Mouse (Mus musculus) midbrain, embryonic 13.5 days (tissue): ENCODE data around the gene Cdh12. TPM values are rescaled to one million over a fixed set of nuclear protein-coding genes. Genes with fewer than 3 reads are reported as not detected.
A peak's percentile ranks its signal among the peaks of the same experiment; 100 is the strongest.
"Not testable (repeated sequence)": the region's sequence is repeated elsewhere in the genome, so short reads cannot be mapped to it uniquely, and the experiment has no call there.

Experiments used
- ATAC-seq: fragments of 200-750 bp; cut with Nextera tagmentation; 2 replicates; pipeline ENCODE4 v1.8.0; 2017; ENCODE audit warnings: mild to moderate bottlenecking, moderate TSS enrichment, moderate library complexity
- H3K27ac ChIP-seq: fragments of 300-500 bp; sonication (generic); 2 replicates; pipeline ENCODE4 v1.5.1; 2015; ENCODE audit warnings: inconsistent platforms, mild to moderate bottlenecking, moderate library complexity
- H3K27me3 ChIP-seq: fragments of 300-500 bp; sonication (generic); 2 replicates; pipeline ENCODE4 v1.6.1; 2015; ENCODE audit warnings: mild to moderate bottlenecking, inconsistent platforms
- H3K36me3 ChIP-seq: fragments of 300-500 bp; sonication (generic); 2 replicates; pipeline ENCODE4 v1.6.1; 2015; ENCODE audit warnings: mild to moderate bottlenecking, inconsistent platforms
- H3K4me1 ChIP-seq: fragments of 300-500 bp; sonication (generic); replicated peaks from 2 replicates; pipeline ENCODE4 v1.6.1; 2015; ENCODE audit warnings: inconsistent platforms
- H3K4me2 ChIP-seq: fragments of 300-500 bp; sonication (generic); replicated peaks from 2 replicates; pipeline ENCODE4 v1.6.1; 2015; ENCODE audit warnings: moderate library complexity, mild to moderate bottlenecking, inconsistent platforms
- H3K4me3 ChIP-seq: fragments of 300-500 bp; sonication (generic); replicated peaks from 2 replicates; pipeline ENCODE4 v1.5.1; 2015; ENCODE audit warnings: mild to moderate bottlenecking, inconsistent platforms
- H3K9ac ChIP-seq: fragments of 300-500 bp; sonication (generic); replicated peaks from 2 replicates; pipeline ENCODE4 v1.6.1; 2015; ENCODE audit warnings: mild to moderate bottlenecking, inconsistent platforms
- H3K9me3 ChIP-seq: fragments of 300-500 bp; sonication (generic); 2 replicates; pipeline ENCODE4 v1.6.1; 2016; ENCODE audit warnings: mild to moderate bottlenecking, inconsistent platforms
- WGBS: fragments of 180-500 bp; shearing (Covaris S2); methylation state at CpG from one replicate; pipeline ENCODE4 v1.1.7; 2015; 5-methylcytosine and 5-hydroxymethylcytosine counted together
- polyA plus RNA-seq: library from polyadenylated mRNA; unstranded; fragments of >200 nt; fragmentation: Nextera tagmentation; extraction: Ambion mirVana; gene quantifications from 2 replicates; pipeline ENCODE4 v1.2.1, GENCODE M21; 2015

The Cdh12 gene
- polyA plus RNA-seq, 1 experiment from 2014 or later = 2.7 TPM

GRCm38 (mm10) chr15:20605751-20606150, 156.7 kb downstream of the Cdh12 start:
- H3K4me3 ChIP-seq, H3K4me2 ChIP-seq: not testable (repeated sequence)
- WGBS = 75% methylated on average over 3 of the region's 3 CpGs

GRCm38 (mm10) chr15:20634593-20634992, 185.5 kb downstream of the Cdh12 start:
- Histone ChIP-seq H3K27me3 (no peaks in the 10 kb centered on the region), H3K9me3 (no peaks in the 10 kb centered on the region), H3K27ac (no peak overlapping the region), H3K4me1 (no peaks in the 10 kb centered on the region), H3K9ac (no peak overlapping the region), H3K4me2 (no peak overlapping the region), H3K36me3 (no peaks in the 10 kb centered on the region), H3K4me3 (no peak overlapping the region)
- no peak for ATAC-seq
- 78% methylated on average over 2 of the region's 2 CpGs for WGBS

More at GRCm38 (mm10) chr15:20605751-20606150, 156.7 kb downstream of the Cdh12 start:
- not testable (repeated sequence) for H3K36me3 ChIP-seq, H3K27me3 ChIP-seq, ATAC-seq, H3K9me3 ChIP-seq, H3K27ac ChIP-seq, H3K9ac ChIP-seq, H3K4me1 ChIP-seq

DNA sequence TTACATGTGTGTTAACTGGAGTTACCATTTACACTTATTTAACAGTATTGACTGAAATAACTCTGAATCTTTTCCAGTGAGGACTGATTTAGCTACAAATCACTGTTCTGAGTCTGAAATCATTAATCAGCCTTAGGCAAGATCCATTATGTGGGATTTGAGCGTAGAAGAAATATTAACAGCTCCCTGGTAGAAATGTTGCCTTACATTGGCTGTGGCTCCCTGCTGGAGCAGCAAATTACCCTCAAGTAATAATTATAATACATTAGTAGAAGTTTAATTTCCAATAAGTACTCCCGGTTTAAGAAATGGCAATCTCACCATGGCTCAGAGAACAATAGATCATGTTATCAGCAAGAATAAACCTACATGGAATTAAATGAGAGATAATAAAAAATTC, 190.1 kb downstream of the Cdh12 start:
- no peaks in the 10 kb centered on the region for H3K27me3 ChIP-seq
- no peaks in the 10 kb centered on the region for H3K4me1 ChIP-seq
- H3K4me3 ChIP-seq = no peak overlapping the region
- H3K27ac ChIP-seq = no peak overlapping the region
- H3K4me2 ChIP-seq = no peak overlapping the region
- 71% methylated on average over 2 of the region's 2 CpGs for WGBS
- no peak overlapping the region for H3K9ac ChIP-seq
- H3K36me3 ChIP-seq = no peaks in the 10 kb centered on the region
- no peaks in the 10 kb centered on the region for H3K9me3 ChIP-seq
- ATAC-seq = no peak

DNA sequence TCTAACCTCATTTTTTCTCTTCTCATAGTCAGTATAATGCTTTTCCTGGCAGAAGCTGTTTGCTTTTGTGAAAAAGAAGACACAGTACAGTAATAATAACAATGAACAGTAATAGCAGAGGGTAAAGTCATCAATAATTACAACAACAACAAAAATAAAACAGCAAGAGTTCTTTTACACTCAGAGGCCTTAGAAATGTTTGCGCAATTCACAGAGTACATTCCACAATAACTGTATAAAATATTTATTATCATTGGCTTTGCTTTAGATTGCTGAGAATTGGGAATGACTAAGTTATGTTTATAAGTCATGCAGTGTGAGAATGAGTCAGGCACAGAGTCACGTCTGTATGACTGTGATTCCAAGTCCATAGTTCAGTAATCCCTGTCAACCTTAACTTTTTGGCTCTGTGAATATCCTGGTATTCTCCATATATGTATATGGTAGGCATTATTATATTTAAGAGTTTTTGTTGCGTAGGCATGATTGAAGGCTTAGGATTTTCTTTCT, 193.9 kb downstream of the Cdh12 start:
- no peak for ATAC-seq
- 90% methylated on average over 3 of the region's 3 CpGs for WGBS

DNA sequence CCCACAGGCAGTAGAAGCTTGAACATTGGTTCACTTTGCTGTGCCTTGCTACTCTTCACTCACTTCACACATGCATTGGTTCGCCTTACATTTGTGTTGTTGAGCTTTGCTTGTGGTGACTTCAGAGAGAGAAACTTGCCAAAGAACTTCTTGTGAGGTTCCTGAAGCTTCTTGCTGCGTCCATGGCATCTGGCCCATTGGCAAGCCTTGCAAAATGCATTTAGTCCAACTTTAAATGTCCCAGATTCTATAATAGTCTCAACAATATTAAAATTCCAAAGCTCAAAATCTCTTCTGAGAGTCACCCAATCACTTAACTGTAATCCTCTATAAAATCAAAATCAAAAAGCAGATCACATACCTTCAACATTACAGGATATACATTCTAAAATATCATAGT, 211.2 kb downstream of the Cdh12 start:
- no peaks in the 10 kb centered on the region for H3K9me3 ChIP-seq
- no peaks in the 10 kb centered on the region for H3K4me1 ChIP-seq
- H3K27me3 ChIP-seq = no peaks in the 10 kb centered on the region
- no peak overlapping the region for H3K4me2 ChIP-seq
- no peak overlapping the region for H3K9ac ChIP-seq
- no peak overlapping the region for H3K4me3 ChIP-seq
- 76% methylated on average over 2 of the region's 2 CpGs for WGBS
- ATAC-seq = no peak
- H3K27ac ChIP-seq = no peak overlapping the region
- H3K36me3 ChIP-seq = no peaks in the 10 kb centered on the region

More for the DNA sequence above, 193.9 kb downstream of the Cdh12 start:
- no peak overlapping the region for H3K9ac ChIP-seq
- no peaks in the 10 kb centered on the region for H3K9me3 ChIP-seq
- H3K4me2 ChIP-seq = no peak overlapping the region
- H3K4me1 ChIP-seq = no peaks in the 10 kb centered on the region
- no peaks in the 10 kb centered on the region for H3K27me3 ChIP-seq
- H3K4me3 ChIP-seq = no peak overlapping the region
- no peak overlapping the region for H3K27ac ChIP-seq
- no peaks in the 10 kb centered on the region for H3K36me3 ChIP-seq

DNA sequence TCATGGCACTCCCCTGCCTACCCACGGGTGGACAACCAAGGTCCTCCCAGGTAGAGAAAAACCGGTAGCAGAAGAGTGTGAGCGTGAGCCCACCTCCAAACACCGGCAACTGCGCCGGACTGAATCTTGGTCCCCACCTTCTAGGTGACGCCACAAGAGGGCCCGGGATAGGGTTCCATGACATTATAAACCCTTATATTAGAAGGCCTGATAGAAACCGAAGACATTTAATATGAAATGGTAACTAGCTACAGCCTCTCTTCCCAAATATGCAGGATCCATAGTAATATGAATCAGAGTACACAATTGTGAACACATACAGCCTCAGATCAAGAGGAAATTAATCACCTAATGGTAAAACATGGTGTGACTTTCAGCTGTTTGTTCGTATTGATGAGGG, 217.6 kb downstream of the Cdh12 start, which contains the start of gene Acot10:
Acot10 (minus strand) TSS at position 101 of the 400 bp plus-strand sequence.
- H3K27me3 ChIP-seq = no peaks in the 10 kb centered on the region
- WGBS = 92% methylated on average over 10 of the region's 10 CpGs
- H3K9ac ChIP-seq = no peak within 1 kb of the TSS
- H3K9me3 ChIP-seq = no peaks in the 10 kb centered on the region
- no peak within 1 kb of the TSS for H3K27ac ChIP-seq
- H3K4me2 ChIP-seq = no peak within 1 kb of the TSS
- ATAC-seq = no peak
- H3K4me3 ChIP-seq = no peak within 1 kb of the TSS
- no peaks in the 10 kb centered on the region for H3K36me3 ChIP-seq
- no peaks in the 10 kb centered on the region for H3K4me1 ChIP-seq

GRCm38 (mm10) chr15:20667350-20667749, 218.3 kb downstream of the Cdh12 start:
- Histone ChIP-seq H3K27ac (no peak overlapping the region), H3K9me3 (no peaks in the 10 kb centered on the region), H3K4me2 (no peak overlapping the region), H3K27me3 (no peaks in the 10 kb centered on the region), H3K4me3 (no peak overlapping the region), H3K36me3 (no peaks in the 10 kb centered on the region), H3K9ac (no peak overlapping the region), H3K4me1 (no peaks in the 10 kb centered on the region)
- ATAC-seq = no peak

DNA sequence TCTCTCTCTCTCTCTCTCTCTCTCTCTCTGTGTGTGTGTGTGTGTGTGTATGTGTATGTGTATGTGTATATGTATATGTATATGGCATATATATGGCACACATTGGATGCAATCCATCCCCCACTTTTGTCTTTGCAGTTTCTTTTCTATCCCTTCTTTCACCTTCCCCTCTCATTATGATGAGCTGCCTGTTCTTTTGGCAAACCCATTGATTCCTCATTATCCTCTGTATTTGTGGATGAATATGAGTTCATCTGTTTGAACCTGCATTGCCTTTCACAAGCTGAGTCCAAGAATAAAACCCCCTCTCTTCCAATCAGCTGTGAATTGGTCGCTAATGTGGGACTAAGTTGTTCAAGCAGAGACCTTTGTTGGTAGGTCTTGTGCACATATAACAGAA, 218.9 kb downstream of the Cdh12 start:
- no peak for ATAC-seq
- Histone ChIP-seq H3K4me2 (no peak overlapping the region), H3K4me3 (no peak overlapping the region), H3K9ac (no peak overlapping the region), H3K27ac (no peak overlapping the region), H3K9me3 (no peaks in the 10 kb centered on the region), H3K27me3 (no peaks in the 10 kb centered on the region), H3K36me3 (no peaks in the 10 kb centered on the region), H3K4me1 (no peaks in the 10 kb centered on the region)
- WGBS = 64% methylated on average over 1 of the region's 1 CpGs

DNA sequence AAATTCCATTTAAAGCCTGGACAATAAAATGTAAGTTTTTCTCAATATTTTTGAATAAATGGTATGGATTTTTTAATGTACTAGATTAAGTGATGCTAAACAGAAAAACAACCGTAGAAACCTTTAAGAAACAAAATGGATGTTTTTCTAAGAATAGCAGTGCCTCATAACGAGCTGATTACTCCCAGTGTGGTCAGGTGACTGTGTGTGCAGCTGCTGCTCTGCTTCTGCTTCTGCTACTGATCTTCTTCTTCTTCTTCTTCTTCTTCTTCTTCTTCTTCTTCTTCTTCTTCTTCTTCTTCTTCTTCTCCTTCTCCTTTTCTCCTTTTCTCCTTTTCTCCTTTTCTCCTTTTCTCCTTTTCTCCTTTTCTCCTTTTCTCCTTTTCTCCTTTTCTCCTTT, 220.4 kb downstream of the Cdh12 start:
- not testable (repeated sequence) for H3K36me3 ChIP-seq, ATAC-seq, H3K27ac ChIP-seq, H3K4me1 ChIP-seq, H3K9ac ChIP-seq, H3K4me3 ChIP-seq, H3K4me2 ChIP-seq, H3K9me3 ChIP-seq, H3K27me3 ChIP-seq
- WGBS = 68% methylated on average over 2 of the region's 2 CpGs

DNA sequence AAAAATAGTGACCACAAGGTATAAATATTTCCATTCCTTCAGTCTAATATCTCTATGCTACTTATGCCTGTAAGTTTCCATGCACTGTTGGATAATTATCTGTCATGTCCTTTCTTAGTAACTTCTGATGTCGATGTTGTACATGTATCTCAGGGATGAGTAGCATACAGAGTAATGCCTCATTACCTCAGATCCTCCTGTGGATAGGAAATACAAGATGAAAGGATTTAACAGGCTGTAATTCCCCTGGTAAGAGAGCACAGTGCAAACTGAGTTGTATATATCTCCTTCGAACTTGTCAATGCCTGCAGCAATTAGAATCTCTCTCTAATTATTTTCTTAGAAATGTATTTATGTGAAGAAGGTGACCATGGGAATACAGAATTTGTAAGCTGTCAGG, 233.7 kb downstream of the Cdh12 start:
- Histone ChIP-seq H3K9ac (no peak overlapping the region), H3K36me3 (no peaks in the 10 kb centered on the region), H3K27me3 (no peaks in the 10 kb centered on the region), H3K4me2 (no peak overlapping the region), H3K27ac (no peak overlapping the region), H3K9me3 (no peaks in the 10 kb centered on the region), H3K4me3 (no peak overlapping the region), H3K4me1 (no peaks in the 10 kb centered on the region)
- 63% methylated on average over 2 of the region's 2 CpGs for WGBS
- peak; percentile 50; the same call in 1 of the 2 replicates for ATAC-seq

- Histone ChIP-seq H3K4me2 (no peak overlapping the region), H3K4me3 (no peak overlapping the region), H3K4me1 (no peaks in the 10 kb centered on the region), H3K27me3 (no peaks in the 10 kb centered on the region), H3K27ac (no peak overlapping the region), H3K36me3 (no peaks in the 10 kb centered on the region), H3K9ac (no peak overlapping the region), H3K9me3 (no peaks in the 10 kb centered on the region)
- 63% methylated on average over 5 of the region's 5 CpGs for WGBS
- no peak for ATAC-seq
These were observed 235.1 kb downstream of the Cdh12 start for GRCm38 (mm10) chr15:20684200-20684599.

- H3K27ac ChIP-seq = no peak overlapping the region
- no peaks in the 10 kb centered on the region for H3K4me1 ChIP-seq
- no peak overlapping the region for H3K9ac ChIP-seq
- no peak for ATAC-seq
- H3K27me3 ChIP-seq = no peaks in the 10 kb centered on the region
- no peak overlapping the region for H3K4me2 ChIP-seq
- H3K4me3 ChIP-seq = no peak overlapping the region
- 84% methylated on average over 5 of the region's 5 CpGs for WGBS
- H3K9me3 ChIP-seq = no peaks in the 10 kb centered on the region
- no peaks in the 10 kb centered on the region for H3K36me3 ChIP-seq
These were observed 247.2 kb downstream of the Cdh12 start for GRCm38 (mm10) chr15:20696229-20696628.

- no peak overlapping the region for H3K4me3 ChIP-seq
- no peaks in the 10 kb centered on the region for H3K9me3 ChIP-seq
- no peaks in the 10 kb centered on the region for H3K4me1 ChIP-seq
- H3K4me2 ChIP-seq = no peak overlapping the region
- no peaks in the 10 kb centered on the region for H3K27me3 ChIP-seq
- ATAC-seq = no peak
- H3K36me3 ChIP-seq = no peaks in the 10 kb centered on the region
- 82% methylated on average over 4 of the region's 4 CpGs for WGBS
- no peak overlapping the region for H3K27ac ChIP-seq
- H3K9ac ChIP-seq = no peak overlapping the region
These were observed 262.8 kb downstream of the Cdh12 start for GRCm38 (mm10) chr15:20711859-20712258.
